Mouse (Mus musculus) B cell, adult (primary cell): ENCODE data around the gene Vgll3. TPM values are rescaled to one million over a fixed set of nuclear protein-coding genes. Genes with fewer than 3 reads are reported as not detected.

ENCODE experiments used
- total RNA-seq: library from RNA; stranded (reverse); gene quantifications from 4 replicates; pipeline ENCODE4 v1.2.4, GENCODE M21; 2023; ENCODE audit not compliant: inconsistent age

Vgll3 gene
- not detected in 4 replicates for total RNA-seq

DNA sequence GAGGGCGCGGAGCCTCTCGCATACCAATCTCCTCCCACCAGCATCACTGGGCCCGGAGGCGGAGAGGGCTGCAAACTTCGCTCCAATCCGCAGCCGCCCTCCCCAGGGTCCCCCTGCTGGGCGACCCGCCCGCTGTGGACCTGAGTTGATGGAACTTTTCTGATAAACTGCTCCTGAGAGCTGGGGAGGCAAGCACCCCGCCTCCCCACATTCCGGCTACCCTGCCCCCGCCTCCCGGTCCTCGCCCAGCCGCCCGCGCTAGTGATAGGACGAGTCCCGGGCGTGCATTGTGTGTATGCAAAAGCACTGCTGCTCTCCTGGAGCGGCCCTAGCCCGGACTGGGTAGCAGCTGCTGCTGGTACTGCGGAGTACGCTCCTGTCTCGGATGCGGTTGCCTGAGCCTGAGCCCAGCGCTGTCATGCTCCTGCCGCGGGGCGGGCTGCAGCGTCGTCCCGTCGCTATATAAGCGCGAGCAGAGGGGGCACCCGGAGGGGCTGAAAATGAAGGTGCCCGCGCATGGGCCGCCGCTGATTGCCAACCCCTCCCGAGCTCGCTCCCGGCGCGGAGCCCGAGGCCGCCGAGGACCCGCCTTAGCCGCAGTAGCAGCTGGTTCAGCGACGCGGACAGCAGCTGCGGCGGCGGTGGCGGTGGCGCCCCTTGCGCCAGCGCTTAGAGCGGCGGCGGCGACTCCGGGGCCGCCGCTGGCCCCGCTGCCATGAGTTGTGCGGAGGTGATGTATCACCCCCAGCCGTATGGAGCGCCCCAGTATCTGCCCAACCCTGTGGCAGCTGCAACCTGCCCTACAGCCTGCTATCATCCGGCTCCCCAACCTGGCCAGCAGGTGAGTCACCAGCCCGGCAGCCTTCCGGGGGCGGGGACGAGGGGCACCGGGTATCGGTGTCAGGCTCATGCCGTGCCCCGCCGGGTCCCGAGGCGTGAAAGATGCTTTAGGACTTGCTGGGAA, at the start of gene Vgll3:
Gene Vgll3 (plus strand): TSS at position 340 of the 964 bp plus-strand sequence.

